Mouse (Mus musculus) kidney, embryonic 16.5 days (tissue): ENCODE measurements around the gene Nr1d2. TPM values are rescaled to one million over a fixed set of nuclear protein-coding genes. Genes with fewer than 3 reads are reported as not detected.

Experiments used
- ATAC-seq: fragments of 200-750 bp; cut with Nextera tagmentation; 2 replicates; pipeline ENCODE4 v1.8.0; 2017; ENCODE audit warnings: moderate TSS enrichment; ENCODE audit not compliant: low FRiP score, low TSS enrichment
- H3K27ac ChIP-seq: fragments of 300-500 bp; sonication (generic); 2 replicates; pipeline ENCODE4 v1.5.1; 2014; ENCODE audit warnings: low read length
- H3K27me3 ChIP-seq: fragments of 300-500 bp; sonication (generic); 2 replicates; pipeline ENCODE4 v1.6.1; 2014; ENCODE audit warnings: low read length, control low read depth, mixed read lengths; ENCODE audit not compliant: insufficient read depth
- H3K36me3 ChIP-seq: fragments of 300-500 bp; sonication (generic); 2 replicates; pipeline ENCODE4 v1.6.1; 2014; ENCODE audit warnings: low read length, control low read depth, mixed read lengths; ENCODE audit not compliant: insufficient read depth
- H3K4me1 ChIP-seq: fragments of 300-500 bp; sonication (generic); 2 replicates; pipeline ENCODE4 v1.6.1; 2014; ENCODE audit warnings: low read length, control low read depth, mixed read lengths; ENCODE audit not compliant: insufficient read depth
- H3K4me2 ChIP-seq: fragments of 300-500 bp; sonication (generic); replicated peaks from 2 replicates; pipeline ENCODE4 v1.6.1; 2014; ENCODE audit warnings: low read depth, low read length
- H3K4me3 ChIP-seq: fragments of 300-500 bp; sonication (generic); 2 replicates; pipeline ENCODE4 v1.5.1; 2014; ENCODE audit warnings: mild to moderate bottlenecking, low read length
- H3K9ac ChIP-seq: fragments of 300-500 bp; sonication (generic); replicated peaks from 2 replicates; pipeline ENCODE4 v1.6.1; 2014; ENCODE audit warnings: low read length
- H3K9me3 ChIP-seq: fragments of 300-500 bp; sonication (generic); 2 replicates; pipeline ENCODE4 v1.6.1; 2016; ENCODE audit warnings: low read length, control low read depth
- WGBS: fragments of 180-500 bp; shearing (Covaris S2); extraction: QIAGEN DNeasy Blood & Tissue Kit; methylation state at CpG from one replicate; pipeline ENCODE4 v1.1.7; 2014; 5-methylcytosine and 5-hydroxymethylcytosine counted together
- polyA plus RNA-seq: library from polyadenylated mRNA; unstranded; fragments of >200 nt; fragmentation: Nextera tagmentation; extraction: Ambion mirVana; gene quantifications from 2 replicates; pipeline ENCODE4 v1.2.1, GENCODE M21; 2015

The Nr1d2 gene
- polyA plus RNA-seq, result 10.3 and 10.5 TPM in 2 replicates

DNA sequence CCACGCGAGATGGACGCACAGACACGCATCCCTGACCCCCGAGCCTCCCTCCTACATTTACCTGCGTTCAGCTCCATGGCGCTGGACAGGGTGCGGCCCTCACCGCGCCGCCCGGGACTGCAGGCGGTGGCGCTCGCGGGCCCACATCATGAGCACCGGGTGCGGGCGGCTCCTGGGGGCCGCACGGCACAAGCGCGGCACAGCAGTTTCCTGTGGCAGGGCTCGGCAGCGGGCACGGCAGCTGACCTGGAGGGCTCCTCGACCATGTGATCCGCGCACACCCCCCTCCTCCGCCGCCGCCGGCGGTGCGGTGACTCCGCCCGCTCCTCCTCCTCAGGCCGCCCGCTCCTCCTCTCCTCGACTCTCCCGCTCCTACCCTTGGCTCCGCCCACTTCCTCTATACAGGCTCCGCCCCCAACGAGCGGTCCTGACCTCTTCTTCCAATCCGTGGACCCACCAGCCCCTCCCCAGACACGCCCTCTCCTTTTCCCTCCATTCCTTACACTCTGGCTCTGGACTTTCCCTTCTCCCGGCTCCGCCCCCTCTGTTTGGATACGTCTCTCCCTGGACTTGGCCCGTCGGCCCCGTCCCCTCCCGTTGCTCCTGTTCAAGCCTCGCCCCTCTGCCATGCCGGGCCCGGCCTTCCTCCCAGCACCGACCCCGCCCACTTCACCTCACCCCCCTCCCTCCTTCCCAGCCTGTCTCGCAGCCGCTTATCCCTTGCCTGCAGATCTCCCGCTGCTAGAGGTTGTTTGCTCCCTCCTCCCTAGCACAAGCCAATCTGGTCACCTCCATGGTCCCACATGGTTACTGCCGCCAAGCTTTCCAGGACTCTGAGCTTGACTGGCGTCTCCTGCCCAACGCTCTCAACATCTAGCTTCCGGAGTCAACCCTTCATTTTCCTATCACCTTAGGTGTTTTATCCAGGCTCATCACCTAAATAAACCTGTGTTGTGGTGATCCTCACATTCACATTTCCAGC is at the start of gene Nr1d2:
TSS of gene Nr1d2 (minus strand) at position 378 of the 982 bp plus-strand sequence.
- H3K4me2 ChIP-seq, result peak within 1 kb of the TSS; percentile 78
- 0 out of 2 replicates have a peak, but pooled peaks cover 3% of the 10 kb centered on the region for H3K4me1 ChIP-seq
- H3K27ac ChIP-seq, result peak within 1 kb of the TSS; percentile 91
- under 1% methylated on average over 55 of the region's 66 CpGs for whole genome bisulfite sequencing
- peak within 1 kb of the TSS; percentile 84 for H3K4me3 ChIP-seq
- H3K9me3 ChIP-seq, result no peaks in the 10 kb centered on the region
- peak within 1 kb of the TSS; percentile 78 for H3K9ac ChIP-seq
- ATAC-seq, result peak; percentile 97
- no peaks in the 10 kb centered on the region for H3K36me3 ChIP-seq
- no peaks in the 10 kb centered on the region for H3K27me3 ChIP-seq

DNA sequence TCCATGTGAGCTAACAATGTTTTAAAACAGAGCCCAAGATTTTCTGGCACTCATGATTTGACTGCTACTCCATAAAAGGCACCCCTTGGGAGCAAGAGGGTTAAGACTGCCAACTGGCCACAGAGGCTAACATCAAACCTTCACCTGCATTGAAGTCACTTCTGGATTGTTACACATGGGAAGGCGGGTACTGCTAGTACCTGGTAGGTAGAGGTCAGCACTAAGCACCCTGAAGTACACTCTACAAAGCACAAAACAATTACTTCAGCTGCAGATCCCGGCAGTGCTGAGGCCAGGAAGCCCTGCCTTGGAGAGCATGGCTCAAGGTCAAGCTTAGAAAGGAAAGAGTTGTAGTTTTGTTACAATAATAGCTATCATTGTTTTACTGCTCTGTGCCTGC is 48.5 kb upstream of the Nr1d2 start:
- H3K4me3 ChIP-seq, result no peak overlapping the region

DNA sequence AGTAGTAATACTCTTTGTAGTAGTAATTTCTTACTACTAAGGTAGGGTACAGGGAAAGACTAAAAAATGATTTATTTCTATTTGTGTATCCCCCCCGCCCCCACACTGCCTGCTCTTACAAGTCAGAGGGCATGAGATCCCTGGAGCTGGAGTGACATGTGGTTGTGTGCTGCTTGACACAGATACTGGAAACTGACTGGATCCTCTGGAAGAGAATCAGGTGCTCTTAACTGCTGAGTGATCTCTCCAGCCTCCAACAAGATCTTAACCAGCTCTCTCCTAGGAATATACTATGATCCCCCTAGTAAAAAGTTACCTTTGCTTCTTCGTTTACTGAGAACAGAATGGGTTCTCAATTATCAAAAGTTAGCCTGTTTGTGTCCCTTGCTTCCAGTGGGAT is 47.5 kb upstream of the Nr1d2 start:
- ATAC-seq, result no peak
- H3K27me3 ChIP-seq, result no peaks in the 10 kb centered on the region
- peaks cover 13% of the 10 kb centered on the region for H3K36me3 ChIP-seq
- no peak overlapping the region for H3K27ac ChIP-seq
- H3K4me3 ChIP-seq, result no peak overlapping the region
- H3K9me3 ChIP-seq, result no peaks in the 10 kb centered on the region
- H3K9ac ChIP-seq, result no peak overlapping the region
- H3K4me2 ChIP-seq, result no peak overlapping the region
- H3K4me1 ChIP-seq, result no peaks in the 10 kb centered on the region
- WGBS, result 84% methylated on average over 2 of the region's 2 CpGs

More for the DNA sequence above, 48.5 kb upstream of the Nr1d2 start:
- no peaks in the 10 kb centered on the region for H3K4me1 ChIP-seq
- ATAC-seq, result no peak
- H3K27ac ChIP-seq, result no peak overlapping the region
- H3K9me3 ChIP-seq, result no peaks in the 10 kb centered on the region
- H3K36me3 ChIP-seq, result peaks cover 8% of the 10 kb centered on the region; the same call in 1 of the 2 replicates
- H3K9ac ChIP-seq, result no peak overlapping the region
- H3K4me2 ChIP-seq, result no peak overlapping the region
- WGBS, result 76% methylated on average over 2 of the region's 2 CpGs
- H3K27me3 ChIP-seq, result no peaks in the 10 kb centered on the region

DNA sequence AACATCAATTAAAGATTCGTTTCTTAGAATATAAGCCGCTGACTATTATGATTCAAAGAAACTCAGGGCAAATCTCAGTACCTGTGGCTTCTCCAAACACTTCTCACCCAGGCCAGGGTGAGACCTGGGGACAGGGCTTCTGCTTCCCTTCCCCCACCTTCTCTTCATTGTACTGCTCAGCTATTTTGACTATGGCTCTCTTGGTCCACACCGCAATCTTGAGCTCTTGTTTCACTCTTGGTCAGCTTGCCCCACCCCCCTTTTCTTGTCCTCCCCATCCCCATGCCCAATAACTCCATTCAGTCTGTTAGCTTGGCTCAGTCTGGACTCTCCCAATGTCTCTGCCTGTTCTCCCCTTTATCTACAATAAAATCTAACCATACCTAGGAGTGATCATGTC is 46.5 kb upstream of the Nr1d2 start:
- Histone ChIP-seq H3K27ac (no peak overlapping the region), H3K4me2 (no peak overlapping the region), H3K27me3 (no peaks in the 10 kb centered on the region), H3K9ac (no peak overlapping the region), H3K4me1 (no peaks in the 10 kb centered on the region), H3K36me3 (peaks cover 13% of the 10 kb centered on the region), H3K9me3 (no peaks in the 10 kb centered on the region), H3K4me3 (no peak overlapping the region)
- no peak for ATAC-seq
- WGBS, result 92% methylated on average over 3 of the region's 3 CpGs

DNA sequence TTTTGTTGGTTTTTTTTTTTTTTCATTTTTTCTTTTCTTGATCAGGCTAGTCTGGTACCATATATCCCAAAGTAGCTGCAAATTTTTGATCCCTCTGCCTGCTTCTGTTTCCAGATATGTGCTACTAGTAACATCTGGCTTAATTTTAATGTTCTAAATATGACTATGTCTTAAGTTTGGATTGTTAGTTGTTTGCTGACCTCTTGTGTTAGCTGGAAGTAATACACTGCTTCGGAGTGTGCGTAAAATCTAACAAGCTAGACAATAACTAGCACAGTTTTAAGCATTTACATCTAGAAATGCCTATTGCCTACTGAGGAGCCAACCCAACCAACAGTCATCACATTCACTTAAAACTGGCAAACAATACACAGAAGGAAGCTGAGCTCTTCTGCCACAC is 45.7 kb upstream of the Nr1d2 start:
- Histone ChIP-seq H3K9me3 (no peaks in the 10 kb centered on the region), H3K4me1 (no peaks in the 10 kb centered on the region), H3K27me3 (no peaks in the 10 kb centered on the region), H3K4me3 (no peak overlapping the region), H3K36me3 (peaks cover 19% of the 10 kb centered on the region), H3K9ac (no peak overlapping the region), H3K4me2 (no peak overlapping the region), H3K27ac (no peak overlapping the region)
- WGBS, result 90% methylated on average over 2 of the region's 2 CpGs
- no peak for ATAC-seq

DNA sequence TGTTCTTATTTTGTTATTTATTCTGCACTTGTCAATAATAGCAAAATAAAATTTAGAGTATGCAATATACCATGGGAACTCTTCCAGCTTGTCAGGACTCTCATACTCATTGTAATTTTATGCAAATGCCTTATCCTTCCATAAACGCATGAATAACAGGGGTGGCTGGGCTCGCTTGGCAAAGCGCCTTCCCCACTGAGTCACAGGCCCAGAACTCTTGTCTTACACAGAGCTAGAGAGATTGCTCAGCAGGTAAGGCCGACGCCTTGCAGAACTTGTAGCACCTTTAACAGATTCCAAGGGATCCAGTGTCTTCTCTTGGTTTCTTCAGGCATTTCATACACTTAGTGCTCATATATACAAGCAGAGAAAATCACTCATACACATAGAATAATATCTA is 41.4 kb upstream of the Nr1d2 start:
- no peak for ATAC-seq
- Histone ChIP-seq H3K4me3 (no peak overlapping the region), H3K27ac (no peak overlapping the region), H3K9ac (no peak overlapping the region), H3K36me3 (peaks cover 42% of the 10 kb centered on the region), H3K4me2 (no peak overlapping the region), H3K9me3 (peaks cover 3% of the 10 kb centered on the region; the same call in 1 of the 2 replicates), H3K27me3 (no peaks in the 10 kb centered on the region), H3K4me1 (no peaks in the 10 kb centered on the region)
- WGBS, result 90% methylated on average over 5 of the region's 5 CpGs

DNA sequence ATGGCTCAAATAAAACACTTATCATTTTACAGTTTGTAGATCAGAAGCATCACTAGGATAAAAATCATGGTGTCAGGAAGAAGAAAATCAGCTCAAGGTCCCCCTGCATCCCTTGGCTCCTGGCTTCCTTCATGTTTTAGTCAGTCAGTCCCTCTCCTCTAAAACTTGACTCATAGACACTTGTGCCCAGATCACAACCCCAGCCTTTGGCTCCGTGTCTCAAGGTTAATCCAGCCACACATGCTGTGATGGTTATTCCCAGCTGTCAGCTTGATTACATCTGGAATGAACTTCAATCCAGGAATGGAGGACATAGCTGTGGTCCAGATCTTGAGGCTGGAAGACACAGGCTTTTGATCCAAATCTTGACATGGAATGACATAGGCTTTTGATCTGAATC is 35.6 kb upstream of the Nr1d2 start:
- Histone ChIP-seq H3K9ac (no peak overlapping the region), H3K36me3 (peaks cover 25% of the 10 kb centered on the region), H3K4me2 (no peak overlapping the region), H3K4me3 (no peak overlapping the region), H3K27me3 (no peaks in the 10 kb centered on the region), H3K27ac (no peak overlapping the region), H3K9me3 (peaks cover 3% of the 10 kb centered on the region; the same call in 1 of the 2 replicates), H3K4me1 (peaks cover 6% of the 10 kb centered on the region; the same call in 1 of the 2 replicates)
- 89% methylated on average over 1 of the region's 1 CpGs for WGBS
- no peak for ATAC-seq

DNA sequence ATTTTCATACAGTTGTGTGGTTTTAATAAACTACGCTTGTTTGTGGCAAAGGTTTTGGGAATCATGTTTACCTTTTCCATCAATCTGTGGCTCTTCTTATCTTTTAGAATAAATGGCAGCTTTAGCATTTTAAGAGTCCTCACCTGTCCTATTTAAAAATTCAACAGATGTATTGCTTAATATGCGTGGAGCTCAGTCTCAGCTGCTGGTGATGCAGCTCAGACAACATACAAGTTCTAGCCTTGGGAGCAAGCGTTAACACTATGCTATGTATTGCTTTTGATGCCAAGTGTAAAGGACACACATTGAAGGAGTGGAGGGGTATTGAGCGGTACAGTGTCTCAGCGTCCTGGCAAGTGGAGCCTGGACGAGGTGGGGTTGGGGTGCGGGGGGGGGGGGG is 32.7 kb upstream of the Nr1d2 start:
- Histone ChIP-seq H3K27ac (no peak overlapping the region), H3K9ac (peak overlapping the region; percentile 75; the same call in 1 of the 2 replicates), H3K4me1 (peaks cover 10% of the 10 kb centered on the region; the same call in 1 of the 2 replicates), H3K4me3 (peak overlapping the region; percentile 94), H3K36me3 (peaks cover 22% of the 10 kb centered on the region), H3K4me2 (peak overlapping the region; percentile 63), H3K27me3 (no peaks in the 10 kb centered on the region), H3K9me3 (no peaks in the 10 kb centered on the region)
- WGBS, result 8% methylated on average over 7 of the region's 7 CpGs
- ATAC-seq, result peak; percentile 17; the same call in 1 of the 2 replicates

DNA sequence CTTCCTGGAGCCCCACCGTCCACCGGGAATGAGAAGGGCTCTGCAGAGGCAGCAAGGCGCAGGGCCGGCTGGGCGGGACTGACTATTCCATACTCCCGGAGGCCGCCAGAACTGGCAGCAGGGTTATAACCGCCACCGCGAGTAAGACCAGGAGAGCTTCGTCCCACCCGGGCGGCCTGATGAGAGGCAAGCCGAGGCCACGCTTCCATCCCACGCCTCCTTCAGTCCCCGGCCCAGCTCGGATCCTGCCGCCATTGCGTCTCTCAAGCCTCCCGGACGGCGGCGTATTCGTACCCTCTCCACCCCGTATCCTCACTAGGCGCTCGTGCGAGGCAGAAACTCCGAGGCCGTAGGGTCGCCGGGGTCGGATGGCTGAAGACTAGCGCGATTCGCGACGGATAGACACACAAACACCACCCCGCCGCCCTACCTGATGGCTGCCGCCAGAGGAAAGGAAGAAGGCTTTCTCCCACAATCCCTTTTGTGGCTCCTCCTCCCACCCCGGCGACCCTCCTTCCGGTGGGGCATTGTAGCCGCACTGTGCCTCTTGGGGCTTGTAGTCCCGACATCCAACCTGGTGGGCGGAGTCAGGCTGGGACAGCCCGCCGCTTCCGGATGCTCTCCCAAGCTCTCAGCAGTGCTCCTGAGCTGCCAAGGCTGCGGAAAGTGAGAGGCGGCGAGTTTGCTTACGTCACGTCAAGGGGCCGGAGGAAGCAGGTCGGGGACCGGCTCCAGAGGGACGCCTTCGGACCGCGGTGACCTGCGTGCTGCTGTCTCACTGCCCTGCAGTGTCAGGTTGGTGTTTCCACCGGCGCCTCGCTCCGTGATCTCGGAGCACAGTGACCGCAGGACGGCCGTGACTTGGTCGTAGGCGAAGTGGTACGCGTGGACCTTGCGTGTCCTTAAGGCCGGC is 31.9 kb upstream of the Nr1d2 start, which contains the start of the genes Nkiras1 and Rpl15:
TSS of gene Nkiras1 (plus strand) at position 608 of the 913 bp plus-strand sequence.
TSS of gene Rpl15 (minus strand) at position 863 of the 913 bp plus-strand sequence.
- H3K27ac ChIP-seq, result peak within 1 kb of the TSS; percentile 84
- peak within 1 kb of the TSS; percentile 99 for H3K9ac ChIP-seq
- H3K4me3 ChIP-seq, result peak within 1 kb of the TSS; percentile 94
- H3K36me3 ChIP-seq, result peaks cover 23% of the 10 kb centered on the region
- no peaks in the 10 kb centered on the region for H3K27me3 ChIP-seq
- under 1% methylated on average over 77 of the region's 78 CpGs for WGBS
- H3K4me2 ChIP-seq, result peak within 1 kb of the TSS; percentile 74
- H3K4me1 ChIP-seq, result peaks cover 10% of the 10 kb centered on the region; the same call in 1 of the 2 replicates
- ATAC-seq, result peak; percentile 100
- no peaks in the 10 kb centered on the region for H3K9me3 ChIP-seq
